Mouse (Mus musculus): ENCODE data around the gene Arl4c.

- TF ChIP-seq POLR2A (IDR thresholded peaks at IDR 0.05; ENCODE audit: borderline replicate concordance, insufficient read depth, low read length) (no peak), CTCF (IDR thresholded peaks at IDR 0.05; ENCODE audit: borderline replicate concordance, insufficient read depth, low read depth, low read length) (no peak)
These were observed 46.4 kb downstream of the Arl4c start for GRCm38 (mm10) chr1:88655473-88656095.
